Mouse (Mus musculus): ENCODE data around the gene Asxl1. TPM values are rescaled to one million over a fixed set of nuclear protein-coding genes. Genes with fewer than 3 reads are reported as not detected.

Gene Asxl1
- polyA plus RNA-seq, 1 experiment from 2014 or later: 13.5 TPM

DNA sequence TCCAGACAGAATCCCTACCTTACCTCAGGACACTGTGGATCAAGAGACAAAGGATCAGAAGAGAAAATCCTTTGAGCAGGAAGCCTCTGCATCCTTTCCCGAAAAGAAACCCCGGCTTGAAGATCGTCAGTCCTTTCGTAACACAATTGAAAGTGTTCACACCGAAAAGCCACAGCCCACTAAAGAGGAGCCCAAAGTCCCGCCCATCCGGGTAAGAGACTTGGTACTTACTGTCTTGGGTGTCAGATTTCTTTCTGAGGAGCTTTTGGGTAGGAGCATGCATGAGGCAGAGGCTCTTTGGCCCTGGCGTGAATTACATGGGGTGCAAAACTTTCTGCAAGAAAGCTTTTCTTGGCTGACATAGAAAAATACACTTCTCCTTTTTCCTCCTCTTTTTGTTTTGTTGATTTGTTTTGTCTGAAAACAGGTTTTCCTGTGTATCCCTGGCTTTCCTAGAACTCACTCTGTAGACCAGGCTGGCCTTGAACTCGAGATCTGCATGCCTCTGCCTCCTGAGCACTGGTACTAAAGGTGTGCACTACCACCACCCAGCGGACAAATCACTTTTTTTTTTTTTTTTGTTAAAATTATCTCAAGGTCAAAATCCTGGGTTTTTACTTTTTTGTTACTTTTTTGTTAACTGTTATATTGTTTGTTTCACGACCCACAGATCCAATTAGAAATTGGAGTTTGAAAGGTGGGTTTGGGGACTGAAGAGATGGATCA is 52.3 kb downstream of the Asxl1 start:
- ATAC-seq: no peak
- 92% methylated on average over 11 of the region's 11 CpGs for WGBS
- Histone ChIP-seq H3K9ac (no peak overlapping the region), H3K4me2 (replicated peaks) (no peak overlapping the region), H3K27me3 (replicated peaks) (no peaks in the 10 kb centered on the region), H3K36me3 (peaks cover 79% of the 10 kb centered on the region), H3K4me1 (replicated peaks) (no peaks in the 10 kb centered on the region), H3K27ac (no peak overlapping the region), H3K4me3 (replicated peaks) (no peak overlapping the region), H3K9me3 (no peaks in the 10 kb centered on the region)

DNA sequence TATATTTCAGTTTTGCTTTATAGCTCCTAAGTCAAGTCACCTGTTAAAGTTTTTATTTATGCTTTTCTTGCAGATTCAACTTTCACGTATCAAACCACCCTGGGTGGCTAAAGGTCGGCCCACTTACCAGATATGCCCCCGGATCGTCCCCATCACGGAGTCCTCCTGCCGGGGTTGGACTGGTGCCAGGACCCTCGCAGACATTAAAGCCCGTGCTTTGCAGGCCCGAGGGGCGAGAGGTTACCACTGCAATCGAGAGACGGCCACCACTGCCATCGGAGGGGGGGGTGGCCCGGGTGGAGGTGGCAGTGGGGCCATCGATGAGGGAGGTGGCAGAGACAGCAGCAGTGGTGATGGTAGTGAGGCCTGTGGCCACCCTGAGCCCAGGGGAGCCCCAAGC is 53.5 kb downstream of the Asxl1 start:
- Histone ChIP-seq H3K9me3 (no peaks in the 10 kb centered on the region), H3K27ac (no peak overlapping the region), H3K4me1 (replicated peaks) (no peaks in the 10 kb centered on the region), H3K27me3 (replicated peaks) (no peaks in the 10 kb centered on the region), H3K4me3 (replicated peaks) (no peak overlapping the region), H3K4me2 (replicated peaks) (no peak overlapping the region), H3K36me3 (peaks cover 67% of the 10 kb centered on the region), H3K9ac (no peak overlapping the region)
- 85% methylated on average over 15 of the region's 15 CpGs for WGBS
- no peak for ATAC-seq

DNA sequence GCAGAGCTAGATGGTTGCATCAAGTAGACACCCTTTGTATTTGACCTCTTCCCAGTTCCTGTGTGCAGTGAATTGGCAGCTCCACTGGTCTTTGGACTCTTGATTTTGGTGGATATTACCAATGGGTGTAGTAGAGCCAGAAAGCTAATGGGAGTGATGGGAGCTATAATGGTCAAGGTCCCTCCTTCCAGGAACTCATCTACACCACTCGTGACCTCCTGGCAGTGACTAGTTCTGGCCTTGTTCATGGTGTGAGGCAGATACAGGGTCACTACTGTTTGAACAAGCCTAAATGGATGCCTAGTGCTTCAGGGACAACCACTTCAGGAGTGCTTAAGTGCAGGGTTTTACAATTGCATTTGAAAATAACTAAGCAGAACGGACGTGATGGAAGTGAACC is 58.4 kb downstream of the Asxl1 start:
- peaks cover 32% of the 10 kb centered on the region for H3K36me3 ChIP-seq
- no peak for ATAC-seq
- 84% methylated on average over 3 of the region's 3 CpGs for WGBS

DNA sequence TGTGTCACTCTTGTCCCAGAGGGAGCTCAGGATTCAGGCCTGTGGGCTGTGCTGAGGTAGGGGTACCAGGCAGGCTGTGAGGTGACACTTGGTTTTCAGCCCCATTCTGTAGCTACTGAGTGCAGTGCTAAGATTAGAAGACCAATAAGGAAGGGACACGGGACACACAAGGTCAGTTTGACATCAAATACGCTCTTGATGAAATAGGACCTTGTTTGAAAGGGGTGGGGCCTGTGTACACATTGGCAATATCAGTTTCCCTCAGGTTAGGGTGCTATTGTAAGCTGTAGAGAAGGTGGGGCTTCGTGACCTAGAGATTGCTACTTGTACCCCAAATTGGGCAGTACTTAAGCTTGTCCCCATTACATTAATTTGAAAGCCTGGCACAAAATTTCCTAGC is 59.3 kb downstream of the Asxl1 start:
- Histone ChIP-seq H3K4me1 (replicated peaks) (peaks cover 8% of the 10 kb centered on the region), H3K9me3 (no peaks in the 10 kb centered on the region), H3K36me3 (peaks cover 25% of the 10 kb centered on the region), H3K9ac (no peak overlapping the region), H3K4me3 (replicated peaks) (no peak overlapping the region), H3K27me3 (replicated peaks) (no peaks in the 10 kb centered on the region), H3K27ac (no peak overlapping the region), H3K4me2 (replicated peaks) (no peak overlapping the region)
- 65% methylated on average over 3 of the region's 3 CpGs for WGBS
- peak; percentile 88 for ATAC-seq

More for the DNA sequence above, 58.4 kb downstream of the Asxl1 start:
- H3K4me2 ChIP-seq (replicated peaks): no peak overlapping the region
- H3K27ac ChIP-seq: no peak overlapping the region
- H3K9me3 ChIP-seq: no peaks in the 10 kb centered on the region
- H3K9ac ChIP-seq: no peak overlapping the region
- no peak overlapping the region for H3K4me3 ChIP-seq (replicated peaks)
- no peaks in the 10 kb centered on the region for H3K27me3 ChIP-seq (replicated peaks)
- H3K4me1 ChIP-seq (replicated peaks): peaks cover 7% of the 10 kb centered on the region; the same call in 1 of the 2 replicates

DNA sequence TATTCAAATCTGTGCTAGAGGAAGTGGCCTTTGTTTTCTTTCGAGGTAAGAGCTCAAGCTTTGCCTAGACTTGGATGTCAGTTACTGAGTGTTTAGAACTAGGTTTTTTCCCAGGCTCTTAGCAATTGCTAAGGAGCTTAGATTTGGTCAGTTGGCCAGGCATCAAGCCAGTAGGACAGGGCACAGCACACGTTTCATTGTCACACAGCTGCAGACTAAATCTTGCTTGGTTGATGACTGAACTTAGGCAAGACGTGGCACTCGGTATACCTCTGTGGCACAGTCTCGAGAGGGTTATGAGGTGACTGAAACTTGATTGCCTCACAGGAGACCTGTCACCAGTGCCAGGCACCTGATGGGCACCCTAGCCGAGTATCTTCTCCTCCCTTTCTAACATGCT is 61.3 kb downstream of the Asxl1 start:
- WGBS: 79% methylated on average over 6 of the region's 6 CpGs
- no peak for ATAC-seq
- H3K36me3 ChIP-seq: peaks cover 23% of the 10 kb centered on the region

DNA sequence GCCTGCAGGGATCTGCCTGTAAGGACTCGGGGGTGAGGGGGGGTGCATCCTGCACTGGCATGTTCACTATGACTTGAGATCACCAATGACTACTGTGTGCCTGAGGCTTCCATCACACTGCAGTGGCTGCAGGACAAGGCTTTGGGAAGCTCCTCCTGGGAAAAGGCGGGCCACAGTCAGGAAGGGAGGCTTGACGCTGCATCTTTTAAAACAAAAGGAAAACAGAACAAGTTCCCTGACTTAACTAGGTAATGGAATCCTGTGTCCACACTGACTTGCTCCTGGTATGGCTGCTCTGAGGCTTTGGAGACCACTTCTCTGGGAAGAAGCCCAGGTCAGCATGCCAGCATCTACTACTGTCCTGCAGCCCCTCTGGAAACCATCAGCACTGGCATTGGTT is 63.3 kb downstream of the Asxl1 start:
- peaks cover 31% of the 10 kb centered on the region for H3K36me3 ChIP-seq
- 76% methylated on average over 3 of the region's 3 CpGs for WGBS
- H3K27me3 ChIP-seq (replicated peaks): no peaks in the 10 kb centered on the region
- no peak overlapping the region for H3K4me2 ChIP-seq (replicated peaks)
- ATAC-seq: no peak
- H3K27ac ChIP-seq: 0 out of 2 replicates have a peak overlapping the region, but pooled peaks have one; percentile 13
- peaks cover 11% of the 10 kb centered on the region for H3K4me1 ChIP-seq (replicated peaks)
- H3K9me3 ChIP-seq: no peaks in the 10 kb centered on the region
- H3K4me3 ChIP-seq (replicated peaks): no peak overlapping the region
- no peak overlapping the region for H3K9ac ChIP-seq

More for the DNA sequence above, 61.3 kb downstream of the Asxl1 start:
- Histone ChIP-seq H3K4me2 (replicated peaks) (no peak overlapping the region), H3K4me3 (replicated peaks) (no peak overlapping the region), H3K9ac (no peak overlapping the region; the same call in 1 of the 2 replicates), H3K4me1 (replicated peaks) (peaks cover 11% of the 10 kb centered on the region), H3K9me3 (no peaks in the 10 kb centered on the region), H3K27ac (no peak overlapping the region), H3K27me3 (replicated peaks) (no peaks in the 10 kb centered on the region)

DNA sequence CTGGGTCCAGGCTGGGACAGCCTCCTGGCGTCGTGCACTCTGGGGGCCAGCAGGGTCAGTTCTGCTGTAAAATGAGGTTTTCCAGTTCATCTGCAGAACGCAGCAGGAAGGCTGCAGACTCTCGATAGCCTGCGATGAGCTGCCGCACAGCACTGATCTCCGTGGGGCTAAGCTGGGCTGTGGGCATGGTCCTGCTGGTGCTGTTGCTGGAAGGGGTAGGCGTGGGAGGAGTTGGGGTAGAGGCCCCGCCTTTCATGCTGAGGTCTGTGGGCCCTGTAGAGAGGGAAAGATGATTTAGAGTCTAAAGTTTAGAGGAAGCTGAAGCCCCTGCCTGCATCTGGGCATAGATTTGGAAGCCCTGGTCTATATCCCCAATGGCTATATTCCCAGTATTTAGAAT is 65.9 kb downstream of the Asxl1 start:
- 62% methylated on average over 9 of the region's 9 CpGs for WGBS

DNA sequence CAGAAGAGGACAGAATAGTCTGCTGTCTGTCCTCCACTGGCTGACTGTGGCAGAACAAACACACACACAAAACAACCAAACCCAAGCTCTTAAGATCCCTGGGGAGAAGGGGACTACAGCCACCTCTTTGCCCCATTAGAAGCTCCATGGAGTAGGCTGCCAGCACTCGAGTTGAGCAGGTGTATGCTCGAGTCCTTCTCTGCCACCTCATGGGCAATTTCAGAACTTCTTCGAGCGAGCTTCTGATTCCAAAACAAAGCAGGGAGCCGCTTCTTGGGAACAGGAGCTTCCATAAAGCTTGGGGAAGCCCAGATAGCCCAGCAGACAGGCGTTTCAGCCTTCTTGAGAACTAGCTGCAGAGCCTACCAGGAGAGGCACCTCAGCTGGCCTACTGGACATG is 66.9 kb downstream of the Asxl1 start:
- H3K9ac ChIP-seq: no peak overlapping the region
- no peak overlapping the region for H3K27ac ChIP-seq
- WGBS: 64% methylated on average over 6 of the region's 6 CpGs
- peaks cover 53% of the 10 kb centered on the region for H3K36me3 ChIP-seq
- peaks cover 6% of the 10 kb centered on the region; the same call in 1 of the 2 replicates for H3K4me1 ChIP-seq (replicated peaks)
- H3K4me3 ChIP-seq (replicated peaks): no peak overlapping the region
- no peak overlapping the region for H3K4me2 ChIP-seq (replicated peaks)
- ATAC-seq: no peak
- no peaks in the 10 kb centered on the region for H3K27me3 ChIP-seq (replicated peaks)
- H3K9me3 ChIP-seq: no peaks in the 10 kb centered on the region

More for the DNA sequence above, 65.9 kb downstream of the Asxl1 start:
- Histone ChIP-seq H3K4me3 (replicated peaks) (no peak overlapping the region), H3K4me1 (replicated peaks) (peaks cover 6% of the 10 kb centered on the region; the same call in 1 of the 2 replicates), H3K4me2 (replicated peaks) (no peak overlapping the region), H3K27me3 (replicated peaks) (no peaks in the 10 kb centered on the region), H3K9ac (no peak overlapping the region), H3K36me3 (peaks cover 42% of the 10 kb centered on the region), H3K27ac (no peak overlapping the region), H3K9me3 (no peaks in the 10 kb centered on the region)
- ATAC-seq: no peak

DNA sequence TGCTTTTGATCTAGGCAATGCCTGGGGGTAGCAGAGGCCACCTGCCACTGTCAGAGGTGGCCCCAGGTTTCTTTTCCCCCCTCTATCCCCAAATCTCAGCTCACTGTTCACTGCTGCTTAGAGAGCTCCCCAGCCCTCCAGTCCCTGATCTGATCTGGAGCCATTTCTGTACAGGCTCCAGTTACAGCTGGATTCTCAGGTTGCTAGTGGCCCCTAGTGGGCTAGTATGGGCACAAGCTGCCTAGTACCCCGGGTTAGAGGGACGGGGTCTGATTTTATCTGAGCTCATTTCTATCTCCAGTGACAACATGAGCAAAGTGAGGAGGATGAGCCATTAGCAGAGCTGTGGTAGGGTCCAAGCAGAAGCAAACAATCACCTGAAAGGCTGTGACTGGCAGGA is 69.0 kb downstream of the Asxl1 start:
- peaks cover 72% of the 10 kb centered on the region for H3K36me3 ChIP-seq
- peaks cover 4% of the 10 kb centered on the region; the same call in 1 of the 2 replicates for H3K4me1 ChIP-seq (replicated peaks)
- H3K9ac ChIP-seq: no peak overlapping the region
- H3K4me2 ChIP-seq (replicated peaks): no peak overlapping the region
- H3K27me3 ChIP-seq (replicated peaks): no peaks in the 10 kb centered on the region
- 37% methylated on average over 2 of the region's 2 CpGs for WGBS
- no peak for ATAC-seq
- H3K9me3 ChIP-seq: no peaks in the 10 kb centered on the region
- H3K4me3 ChIP-seq (replicated peaks): no peak overlapping the region
- no peak overlapping the region for H3K27ac ChIP-seq

DNA sequence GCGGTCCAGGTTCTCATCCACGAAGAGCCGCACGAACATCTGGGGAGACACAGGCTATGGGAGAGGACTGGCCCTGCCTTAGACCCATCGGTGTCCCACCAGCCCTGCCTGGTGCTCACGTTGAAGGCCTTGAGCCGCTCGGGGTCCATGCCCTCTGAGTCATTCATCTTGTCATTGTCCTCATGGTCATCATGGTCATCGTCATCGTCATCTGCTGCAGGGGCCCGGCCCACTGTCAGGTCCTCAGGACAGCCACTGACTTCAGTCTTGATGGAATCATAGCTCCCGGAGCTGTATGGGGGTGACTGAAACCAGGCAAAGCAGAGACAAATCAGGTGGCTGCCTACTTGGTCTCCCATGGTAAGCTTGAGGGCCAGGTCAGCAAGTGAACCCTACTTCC is 72.2 kb downstream of the Asxl1 start:
- H3K4me2 ChIP-seq (replicated peaks): no peak overlapping the region
- H3K36me3 ChIP-seq: peaks cover 62% of the 10 kb centered on the region
- H3K4me3 ChIP-seq (replicated peaks): no peak overlapping the region
- H3K9me3 ChIP-seq: no peaks in the 10 kb centered on the region
- H3K9ac ChIP-seq: no peak overlapping the region
- ATAC-seq: no peak
- H3K4me1 ChIP-seq (replicated peaks): peaks cover 7% of the 10 kb centered on the region
- 90% methylated on average over 12 of the region's 12 CpGs for WGBS
- no peaks in the 10 kb centered on the region for H3K27me3 ChIP-seq (replicated peaks)
- no peak overlapping the region for H3K27ac ChIP-seq

DNA sequence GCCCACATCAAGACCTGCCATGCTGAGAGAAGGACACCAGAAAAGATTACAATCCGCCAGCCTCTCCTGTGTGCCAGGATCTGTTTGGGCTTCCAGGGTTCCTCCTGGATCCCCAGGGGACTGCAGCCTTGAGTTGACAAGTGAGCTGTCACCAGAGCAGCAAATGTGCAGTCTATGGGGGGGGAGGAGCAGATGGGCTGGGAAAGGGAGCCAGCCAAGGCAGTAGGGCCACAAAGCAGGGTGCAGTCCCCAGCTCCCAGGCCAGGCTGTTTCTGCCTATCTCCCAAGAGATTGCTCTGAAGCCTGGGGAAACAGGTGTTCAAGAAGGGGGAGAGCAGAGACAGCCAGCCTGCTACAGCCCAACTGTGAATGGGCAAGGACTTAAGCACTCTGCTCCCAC is 72.8 kb downstream of the Asxl1 start:
- Histone ChIP-seq H3K27ac (no peak overlapping the region), H3K36me3 (peaks cover 64% of the 10 kb centered on the region), H3K4me3 (replicated peaks) (no peak overlapping the region), H3K4me2 (replicated peaks) (no peak overlapping the region), H3K9me3 (no peaks in the 10 kb centered on the region), H3K4me1 (replicated peaks) (peaks cover 12% of the 10 kb centered on the region), H3K9ac (no peak overlapping the region), H3K27me3 (replicated peaks) (no peaks in the 10 kb centered on the region)
- WGBS: 83% methylated on average over 1 of the region's 1 CpGs
- ATAC-seq: no peak

DNA sequence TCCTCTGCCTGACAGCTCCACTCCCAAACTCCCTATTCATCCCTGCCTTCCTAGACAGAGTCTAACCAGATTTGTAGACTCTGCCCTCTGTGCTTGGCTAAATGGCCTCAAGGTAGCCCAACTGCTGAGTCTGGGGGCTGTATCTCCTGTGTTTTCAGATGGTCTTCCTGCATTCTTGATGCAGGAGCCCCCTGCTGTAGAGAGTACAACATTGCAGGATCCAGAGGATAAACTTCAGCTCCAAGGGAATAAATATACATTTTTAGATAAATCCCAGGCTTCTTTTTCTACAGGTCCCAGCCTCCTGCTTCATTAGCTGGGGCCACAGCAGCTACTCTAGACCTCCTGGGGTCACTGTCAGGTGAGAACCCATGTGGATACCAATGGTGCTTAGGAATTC is 75.6 kb downstream of the Asxl1 start:
- no peak overlapping the region for H3K27ac ChIP-seq
- no peaks in the 10 kb centered on the region for H3K9me3 ChIP-seq
- peaks cover 39% of the 10 kb centered on the region for H3K4me1 ChIP-seq (replicated peaks)
- no peak overlapping the region for H3K4me3 ChIP-seq (replicated peaks)
- no peak overlapping the region for H3K4me2 ChIP-seq (replicated peaks)
- peaks cover 49% of the 10 kb centered on the region for H3K36me3 ChIP-seq
- no peak for ATAC-seq
- no peak overlapping the region for H3K9ac ChIP-seq
- no peaks in the 10 kb centered on the region for H3K27me3 ChIP-seq (replicated peaks)

DNA sequence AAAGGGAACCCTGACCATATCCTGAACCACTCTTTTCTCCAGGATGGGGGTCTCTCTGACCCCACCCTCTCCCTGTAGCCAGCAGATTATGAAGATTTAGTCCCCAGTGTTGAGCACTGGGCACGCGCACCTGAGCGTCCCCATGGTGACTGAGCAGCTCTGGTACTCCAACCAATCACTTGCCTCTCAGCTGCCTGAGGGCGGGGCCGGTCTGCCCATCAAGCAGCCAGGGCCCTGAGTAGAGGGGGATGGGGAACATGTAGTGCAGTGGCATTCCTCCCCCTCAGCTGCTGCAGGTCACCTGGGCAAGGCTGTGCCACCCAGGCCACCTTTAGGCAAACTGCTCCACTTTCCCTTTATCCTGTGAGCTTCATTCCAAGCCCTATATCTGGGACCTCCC is 76.4 kb downstream of the Asxl1 start:
- no peaks in the 10 kb centered on the region for H3K9me3 ChIP-seq
- H3K36me3 ChIP-seq: peaks cover 43% of the 10 kb centered on the region
- 38% methylated on average over 5 of the region's 5 CpGs for WGBS
- no peak overlapping the region for H3K4me3 ChIP-seq (replicated peaks)
- H3K27ac ChIP-seq: no peak overlapping the region
- no peak for ATAC-seq
- peaks cover 44% of the 10 kb centered on the region for H3K4me1 ChIP-seq (replicated peaks)
- H3K27me3 ChIP-seq (replicated peaks): no peaks in the 10 kb centered on the region
- H3K9ac ChIP-seq: no peak overlapping the region
- no peak overlapping the region for H3K4me2 ChIP-seq (replicated peaks)

Data from intestine, embryonic 15.5 days (tissue).